Mouse (Mus musculus) liver, embryonic 16.5 days (tissue): ENCODE measurements around the gene Acbd7. TPM values are rescaled to one million over a fixed set of nuclear protein-coding genes. Genes with fewer than 3 reads are reported as not detected.

Experiments used
- ATAC-seq: fragments of 200-750 bp; cut with Nextera tagmentation; 2 replicates; pipeline ENCODE4 v1.8.0; 2017; ENCODE audit warnings: low read depth, mild to moderate bottlenecking, moderate number of reproducible peaks, moderate library complexity
- H3K27ac ChIP-seq: fragments of 300-500 bp; sonication (generic); 2 replicates; pipeline ENCODE4 v1.5.1; 2014; ENCODE audit warnings: mild to moderate bottlenecking, low read length
- H3K27me3 ChIP-seq: fragments of 300-500 bp; sonication (generic); 2 replicates; pipeline ENCODE4 v1.6.1; 2014; ENCODE audit warnings: low read depth, low read length, mixed read lengths; ENCODE audit not compliant: control insufficient read depth, insufficient read depth
- H3K36me3 ChIP-seq: fragments of 300-500 bp; sonication (generic); 2 replicates; pipeline ENCODE4 v1.6.1; 2014; ENCODE audit warnings: mild to moderate bottlenecking; ENCODE audit not compliant: control insufficient read depth, insufficient read depth
- H3K4me1 ChIP-seq: fragments of 300-500 bp; sonication (generic); 2 replicates; pipeline ENCODE4 v1.6.1; 2014; ENCODE audit warnings: low read depth, low read length, mixed read lengths; ENCODE audit not compliant: control insufficient read depth
- H3K4me2 ChIP-seq: fragments of 300-500 bp; sonication (generic); 2 replicates; pipeline ENCODE4 v1.6.1; 2014; ENCODE audit warnings: low read depth, low read length, mixed read lengths
- H3K4me3 ChIP-seq: fragments of 300-500 bp; sonication (generic); 2 replicates; pipeline ENCODE4 v1.5.1; 2014; ENCODE audit warnings: low read depth, mild to moderate bottlenecking, low read length
- H3K9ac ChIP-seq: fragments of 300-500 bp; sonication (generic); 2 replicates; pipeline ENCODE4 v1.6.1; 2014; ENCODE audit warnings: low read depth, low read length
- H3K9me3 ChIP-seq: fragments of 300-500 bp; sonication (generic); replicated peaks from 2 replicates; pipeline ENCODE4 v1.6.1; 2016; ENCODE audit warnings: low read length; ENCODE audit not compliant: control insufficient read depth
- WGBS: fragments of 180-500 bp; shearing (Covaris S2); extraction: QIAGEN DNeasy Blood & Tissue Kit; methylation state at CpG from one replicate; pipeline ENCODE4 v1.1.7; 2014; ENCODE audit not compliant: insufficient replicate concordance; 5-methylcytosine and 5-hydroxymethylcytosine counted together
- polyA plus RNA-seq: library from polyadenylated mRNA; unstranded; fragments of >200 nt; fragmentation: Nextera tagmentation; extraction: Ambion mirVana; gene quantifications from 2 replicates; pipeline ENCODE4 v1.2.1, GENCODE M21; 2015

Acbd7 gene
- polyA plus RNA-seq, 1 experiment from 2014 or later = 0.40 TPM

- Histone ChIP-seq H3K9me3 (no peaks in the 10 kb centered on the region), H3K9ac (no peak overlapping the region), H3K27me3 (no peaks in the 10 kb centered on the region), H3K27ac (no peak overlapping the region), H3K36me3 (peaks cover 31% of the 10 kb centered on the region), H3K4me1 (peaks cover 9% of the 10 kb centered on the region), H3K4me2 (no peak overlapping the region), H3K4me3 (no peak overlapping the region)
- ATAC-seq = no peak
- WGBS = 18% methylated on average over 1 of the region's 1 CpGs
These were observed 8.6 kb upstream of the Acbd7 start for GRCm38 (mm10) chr2:3327351-3327750.

- Histone ChIP-seq H3K36me3 (peaks cover 13% of the 10 kb centered on the region), H3K27ac (no peak overlapping the region; the same call in 1 of the 2 replicates)
- 42% methylated on average over 5 of the region's 5 CpGs for WGBS
These were observed 4.8 kb upstream of the Acbd7 start for GRCm38 (mm10) chr2:3331071-3331703.

GRCm38 (mm10) chr2:3332056-3332455 is 3.9 kb upstream of the Acbd7 start:
- ATAC-seq = no peak
- Histone ChIP-seq H3K4me3 (peak overlapping the region; percentile 70), H3K9ac (peak overlapping the region; percentile 67), H3K4me2 (peak overlapping the region; percentile 89), H3K9me3 (no peaks in the 10 kb centered on the region), H3K27ac (peak overlapping the region; percentile 65; the same call in 1 of the 2 replicates), H3K36me3 (peaks cover 13% of the 10 kb centered on the region), H3K4me1 (peaks cover 19% of the 10 kb centered on the region), H3K27me3 (no peaks in the 10 kb centered on the region)
- WGBS = under 1% methylated on average over 21 of the region's 21 CpGs

More at GRCm38 (mm10) chr2:3331071-3331703, 4.8 kb upstream of the Acbd7 start:
- peak overlapping the region; percentile 67; the same call in 1 of the 2 replicates for H3K9ac ChIP-seq
- peak overlapping the region; percentile 70 for H3K4me3 ChIP-seq
- H3K4me2 ChIP-seq = peak overlapping the region; percentile 89
- ATAC-seq = no peak
- no peaks in the 10 kb centered on the region for H3K27me3 ChIP-seq
- H3K4me1 ChIP-seq = peaks cover 17% of the 10 kb centered on the region
- no peaks in the 10 kb centered on the region for H3K9me3 ChIP-seq

- peaks cover 13% of the 10 kb centered on the region for H3K36me3 ChIP-seq
- peak within 1 kb of the TSS; percentile 79 for H3K27ac ChIP-seq
- H3K4me3 ChIP-seq = peak within 1 kb of the TSS; percentile 70
- no peaks in the 10 kb centered on the region for H3K9me3 ChIP-seq
- peak; percentile 94 for ATAC-seq
- 0% methylated on average over 45 of the region's 45 CpGs for WGBS
- peaks cover 19% of the 10 kb centered on the region for H3K4me1 ChIP-seq
- no peaks in the 10 kb centered on the region for H3K27me3 ChIP-seq
- peak within 1 kb of the TSS; percentile 89 for H3K4me2 ChIP-seq
- H3K9ac ChIP-seq = peak within 1 kb of the TSS; percentile 67
These were observed 3.3 kb upstream of the Acbd7 start, which contains the start of gene Rpp38 for GRCm38 (mm10) chr2:3332484-3333242. Gene Rpp38, minus strand, starts transcription at chr2:3332643.

GRCm38 (mm10) chr2:3333761-3334160 is 2.2 kb upstream of the Acbd7 start:
- H3K9ac ChIP-seq = no peak overlapping the region

GRCm38 (mm10) chr2:3348422-3348821 is 12.5 kb downstream of the Acbd7 start:
- Histone ChIP-seq H3K9ac (no peak overlapping the region), H3K27ac (no peak overlapping the region), H3K4me2 (no peak overlapping the region), H3K9me3 (no peaks in the 10 kb centered on the region), H3K4me1 (no peaks in the 10 kb centered on the region), H3K27me3 (no peaks in the 10 kb centered on the region), H3K4me3 (no peak overlapping the region), H3K36me3 (no peaks in the 10 kb centered on the region)
- 53% methylated on average over 4 of the region's 4 CpGs for WGBS
- no peak for ATAC-seq

More at GRCm38 (mm10) chr2:3333761-3334160, 2.2 kb upstream of the Acbd7 start:
- 68% methylated on average over 12 of the region's 12 CpGs for WGBS
- no peaks in the 10 kb centered on the region for H3K9me3 ChIP-seq
- H3K36me3 ChIP-seq = peaks cover 5% of the 10 kb centered on the region
- peaks cover 19% of the 10 kb centered on the region for H3K4me1 ChIP-seq
- H3K27me3 ChIP-seq = no peaks in the 10 kb centered on the region
- no peak overlapping the region for H3K4me3 ChIP-seq
- no peak overlapping the region for H3K4me2 ChIP-seq
- no peak overlapping the region for H3K27ac ChIP-seq
- no peak for ATAC-seq

GRCm38 (mm10) chr2:3348919-3349318 is 13.0 kb downstream of the Acbd7 start:
- Histone ChIP-seq H3K4me1 (no peaks in the 10 kb centered on the region), H3K27me3 (no peaks in the 10 kb centered on the region), H3K9ac (no peak overlapping the region), H3K4me3 (no peak overlapping the region), H3K36me3 (no peaks in the 10 kb centered on the region), H3K9me3 (no peaks in the 10 kb centered on the region), H3K27ac (no peak overlapping the region), H3K4me2 (no peak overlapping the region)
- 9% methylated on average over 3 of the region's 3 CpGs for WGBS
- no peak for ATAC-seq

GRCm38 (mm10) chr2:3353160-3353559 is 17.2 kb downstream of the Acbd7 start:
- no peak overlapping the region for H3K4me3 ChIP-seq
- H3K9ac ChIP-seq = no peak overlapping the region
- no peak for ATAC-seq
- no peaks in the 10 kb centered on the region for H3K9me3 ChIP-seq
- H3K36me3 ChIP-seq = no peaks in the 10 kb centered on the region
- no peak overlapping the region for H3K27ac ChIP-seq
- no peaks in the 10 kb centered on the region for H3K27me3 ChIP-seq
- H3K4me1 ChIP-seq = no peaks in the 10 kb centered on the region
- H3K4me2 ChIP-seq = no peak overlapping the region

- Histone ChIP-seq H3K36me3 (no peaks in the 10 kb centered on the region), H3K4me1 (no peaks in the 10 kb centered on the region), H3K9ac (no peak overlapping the region), H3K4me2 (no peak overlapping the region), H3K9me3 (no peaks in the 10 kb centered on the region), H3K27me3 (no peaks in the 10 kb centered on the region), H3K27ac (no peak overlapping the region), H3K4me3 (no peak overlapping the region)
- ATAC-seq = no peak
- WGBS = 83% methylated on average over 8 of the region's 8 CpGs
These were observed 19.8 kb downstream of the Acbd7 start for GRCm38 (mm10) chr2:3355793-3356192.
